Mouse (Mus musculus): ENCODE results near the gene Hivep3. TPM values are rescaled to one million over a fixed set of nuclear protein-coding genes. Genes with fewer than 3 reads are reported as not detected.

Hivep3 gene
- polyA plus RNA-seq, 1 experiment: 5.8 TPM

- WGBS: 59% methylated on average over 4 of the region's 4 CpGs
Observed at GRCm38 (mm10) chr4:120130926-120131325, 397.3 kb downstream of the Hivep3 start.

GRCm38 (mm10) chr4:120131441-120132220 lies 398.0 kb downstream of the Hivep3 start:
- Histone ChIP-seq H3K27ac (ENCODE audit: insufficient read depth, low read depth, low read length) (no peak overlapping the region), H3K4me3 (ENCODE audit: insufficient read depth, low read depth, low read length) (no peak overlapping the region), H3K4me1 (ENCODE audit: control insufficient read depth, insufficient read depth, low read length) (no peaks in the 10 kb centered on the region), H3K27me3 (replicated peaks; ENCODE audit: control insufficient read depth, insufficient read depth, low read length) (no peaks in the 10 kb centered on the region), H3K36me3 (ENCODE audit: control insufficient read depth, insufficient read depth, low read length) (no peaks in the 10 kb centered on the region)
- no peak for TF ChIP-seq CTCF (conservative IDR thresholded peaks at IDR 0.05; ENCODE audit: insufficient read depth, insufficient read length, low read depth, low read length)
- TF ChIP-seq POLR2A (IDR thresholded peaks at IDR 0.05; ENCODE audit: low read depth, low read length): no peak
- 65% methylated on average over 24 of the region's 24 CpGs for WGBS
- peak; percentile 81 for DNase-seq

More at GRCm38 (mm10) chr4:120130926-120131325, 397.3 kb downstream of the Hivep3 start:
- DNase-seq: no peak
- no peaks in the 10 kb centered on the region for H3K4me1 ChIP-seq (ENCODE audit: control insufficient read depth, insufficient read depth, low read length)
- H3K36me3 ChIP-seq (ENCODE audit: control insufficient read depth, insufficient read depth, low read length): no peaks in the 10 kb centered on the region
- no peaks in the 10 kb centered on the region for H3K27me3 ChIP-seq (replicated peaks; ENCODE audit: control insufficient read depth, insufficient read depth, low read length)
- TF ChIP-seq POLR2A (IDR thresholded peaks at IDR 0.05; ENCODE audit: low read depth, low read length): no peak
- TF ChIP-seq CTCF (conservative IDR thresholded peaks at IDR 0.05; ENCODE audit: insufficient read depth, insufficient read length, low read depth, low read length): no peak
- no peak overlapping the region for H3K27ac ChIP-seq (ENCODE audit: insufficient read depth, low read depth, low read length)
- no peak overlapping the region for H3K4me3 ChIP-seq (ENCODE audit: insufficient read depth, low read depth, low read length)

GRCm38 (mm10) chr4:120134223-120134622 lies 400.6 kb downstream of the Hivep3 start:
- H3K27me3 ChIP-seq (replicated peaks; ENCODE audit: control insufficient read depth, insufficient read depth, low read length): no peaks in the 10 kb centered on the region
- H3K27ac ChIP-seq (ENCODE audit: insufficient read depth, low read depth, low read length): no peak overlapping the region
- H3K36me3 ChIP-seq (ENCODE audit: control insufficient read depth, insufficient read depth, low read length): no peaks in the 10 kb centered on the region
- 83% methylated on average over 6 of the region's 6 CpGs for WGBS
- no peak overlapping the region for H3K4me3 ChIP-seq (ENCODE audit: insufficient read depth, low read depth, low read length)
- TF ChIP-seq POLR2A (IDR thresholded peaks at IDR 0.05; ENCODE audit: low read depth, low read length): no peak
- no peak for TF ChIP-seq CTCF (conservative IDR thresholded peaks at IDR 0.05; ENCODE audit: insufficient read depth, insufficient read length, low read depth, low read length)
- H3K4me1 ChIP-seq (ENCODE audit: control insufficient read depth, insufficient read depth, low read length): no peaks in the 10 kb centered on the region
- no peak for DNase-seq

- no peaks in the 10 kb centered on the region for H3K36me3 ChIP-seq (ENCODE audit: control insufficient read depth, insufficient read depth, low read length)
- WGBS: 68% methylated on average over 1 of the region's 1 CpGs
- TF ChIP-seq CTCF (conservative IDR thresholded peaks at IDR 0.05; ENCODE audit: insufficient read depth, insufficient read length, low read depth, low read length) (no peak), POLR2A (IDR thresholded peaks at IDR 0.05; ENCODE audit: low read depth, low read length) (no peak)
- no peak for DNase-seq
- H3K27me3 ChIP-seq (replicated peaks; ENCODE audit: control insufficient read depth, insufficient read depth, low read length): no peaks in the 10 kb centered on the region
- H3K27ac ChIP-seq (ENCODE audit: insufficient read depth, low read depth, low read length): no peak overlapping the region
- no peaks in the 10 kb centered on the region for H3K4me1 ChIP-seq (ENCODE audit: control insufficient read depth, insufficient read depth, low read length)
- no peak overlapping the region for H3K4me3 ChIP-seq (ENCODE audit: insufficient read depth, low read depth, low read length)
Observed at GRCm38 (mm10) chr4:120141810-120142209, 408.2 kb downstream of the Hivep3 start.

GRCm38 (mm10) chr4:120142905-120143304 lies 409.3 kb downstream of the Hivep3 start:
- Histone ChIP-seq H3K36me3 (ENCODE audit: control insufficient read depth, insufficient read depth, low read length) (no peaks in the 10 kb centered on the region), H3K27ac (ENCODE audit: insufficient read depth, low read depth, low read length) (no peak overlapping the region), H3K4me1 (ENCODE audit: control insufficient read depth, insufficient read depth, low read length) (no peaks in the 10 kb centered on the region), H3K4me3 (ENCODE audit: insufficient read depth, low read depth, low read length) (no peak overlapping the region), H3K27me3 (replicated peaks; ENCODE audit: control insufficient read depth, insufficient read depth, low read length) (no peaks in the 10 kb centered on the region)
- WGBS: 79% methylated on average over 9 of the region's 9 CpGs
- TF ChIP-seq CTCF (conservative IDR thresholded peaks at IDR 0.05; ENCODE audit: insufficient read depth, insufficient read length, low read depth, low read length) (no peak), POLR2A (IDR thresholded peaks at IDR 0.05; ENCODE audit: low read depth, low read length) (no peak)
- DNase-seq: no peak

- Histone ChIP-seq H3K36me3 (ENCODE audit: control insufficient read depth, insufficient read depth, low read length) (no peaks in the 10 kb centered on the region), H3K4me3 (ENCODE audit: insufficient read depth, low read depth, low read length) (no peak overlapping the region), H3K27ac (ENCODE audit: insufficient read depth, low read depth, low read length) (no peak overlapping the region), H3K4me1 (ENCODE audit: control insufficient read depth, insufficient read depth, low read length) (0 out of 2 replicates have a peak, but pooled peaks cover 5% of the 10 kb centered on the region), H3K27me3 (replicated peaks; ENCODE audit: control insufficient read depth, insufficient read depth, low read length) (no peaks in the 10 kb centered on the region)
- TF ChIP-seq POLR2A (IDR thresholded peaks at IDR 0.05; ENCODE audit: low read depth, low read length): no peak
- TF ChIP-seq CTCF (conservative IDR thresholded peaks at IDR 0.05; ENCODE audit: insufficient read depth, insufficient read length, low read depth, low read length): no peak
- DNase-seq: no peak
- 73% methylated on average over 5 of the region's 5 CpGs for WGBS
Observed at GRCm38 (mm10) chr4:120144343-120144742, 410.8 kb downstream of the Hivep3 start.

GRCm38 (mm10) chr4:120145931-120146330 lies 412.3 kb downstream of the Hivep3 start:
- no peak for DNase-seq
- 79% methylated on average over 8 of the region's 8 CpGs for WGBS
- Histone ChIP-seq H3K36me3 (ENCODE audit: control insufficient read depth, insufficient read depth, low read length) (no peaks in the 10 kb centered on the region), H3K4me1 (ENCODE audit: control insufficient read depth, insufficient read depth, low read length) (0 out of 2 replicates have a peak, but pooled peaks cover 5% of the 10 kb centered on the region), H3K4me3 (ENCODE audit: insufficient read depth, low read depth, low read length) (no peak overlapping the region), H3K27ac (ENCODE audit: insufficient read depth, low read depth, low read length) (no peak overlapping the region), H3K27me3 (replicated peaks; ENCODE audit: control insufficient read depth, insufficient read depth, low read length) (no peaks in the 10 kb centered on the region)
- TF ChIP-seq POLR2A (IDR thresholded peaks at IDR 0.05; ENCODE audit: low read depth, low read length) (no peak), CTCF (conservative IDR thresholded peaks at IDR 0.05; ENCODE audit: insufficient read depth, insufficient read length, low read depth, low read length) (no peak)
